Mouse (Mus musculus) stomach, postnatal 0 days (tissue): ENCODE data around the gene Dgcr2. TPM values are rescaled to one million over a fixed set of nuclear protein-coding genes. Genes with fewer than 3 reads are reported as not detected.

ENCODE experiments used
- ATAC-seq: fragments of 200-750 bp; cut with Nextera tagmentation; 2 replicates; pipeline ENCODE4 v1.8.0; 2017; ENCODE audit not compliant: low FRiP score, low TSS enrichment
- DNase-seq: peaks from one replicate; pipeline ENCODE4 v3.0.0-alpha.2; 2016; ENCODE audit warnings: low spot score
- H3K27ac ChIP-seq: fragments of 300-500 bp; sonication (generic); replicated peaks from 2 replicates; pipeline ENCODE4 v1.5.1; 2014; ENCODE audit warnings: mild to moderate bottlenecking, control low read depth
- H3K27me3 ChIP-seq: fragments of 300-500 bp; sonication (generic); 2 replicates; pipeline ENCODE4 v1.6.1; 2014; ENCODE audit warnings: low read length; ENCODE audit not compliant: control insufficient read depth, insufficient read depth
- H3K36me3 ChIP-seq: fragments of 300-500 bp; sonication (generic); 2 replicates; pipeline ENCODE4 v1.6.1; 2014; ENCODE audit warnings: low read length, mixed read lengths; ENCODE audit not compliant: control insufficient read depth, insufficient read depth
- H3K4me1 ChIP-seq: fragments of 300-500 bp; sonication (generic); replicated peaks from 2 replicates; pipeline ENCODE4 v1.6.1; 2014; ENCODE audit warnings: antibody characterized with exemption; ENCODE audit not compliant: control insufficient read depth, insufficient read depth
- H3K4me2 ChIP-seq: fragments of 300-500 bp; sonication (generic); replicated peaks from 2 replicates; pipeline ENCODE4 v1.6.1; 2014; ENCODE audit warnings: low read depth, mild to moderate bottlenecking, control low read depth, moderate library complexity
- H3K4me3 ChIP-seq: fragments of 300-500 bp; sonication (generic); 2 replicates; pipeline ENCODE4 v1.5.1; 2014; ENCODE audit warnings: low read depth, low read length, control low read depth
- H3K9ac ChIP-seq: fragments of 300-500 bp; sonication (generic); 2 replicates; pipeline ENCODE4 v1.6.1; 2014; ENCODE audit warnings: mild to moderate bottlenecking, low read length, control low read depth, mixed read lengths
- H3K9me3 ChIP-seq: fragments of 300-500 bp; sonication (generic); 2 replicates; pipeline ENCODE4 v1.6.1; 2016; ENCODE audit warnings: low read length; ENCODE audit not compliant: control insufficient read depth
- CTCF ChIP-seq: IDR thresholded peaks from 2 replicates; pipeline ENCODE4 v1.5.1; 2016; ENCODE audit warnings: antibody characterized with exemption, low read depth, mild to moderate bottlenecking, moderate library complexity
- EP300 ChIP-seq: optimal IDR thresholded peaks from 2 replicates; pipeline ENCODE3; 2016; ENCODE audit warnings: antibody characterized with exemption
- WGBS: fragments of 180-500 bp; shearing (Covaris S2); extraction: QIAGEN DNeasy Blood & Tissue Kit; methylation state at CpG from one replicate; pipeline ENCODE4 v1.1.7; 2014; 5-methylcytosine and 5-hydroxymethylcytosine counted together
- polyA plus RNA-seq: library from polyadenylated mRNA; unstranded; fragments of >200 nt; fragmentation: Nextera tagmentation; extraction: Ambion mirVana; gene quantifications from 2 replicates; pipeline ENCODE4 v1.2.1, GENCODE M21; 2015

Gene Dgcr2
- polyA plus RNA-seq, 1 experiment from 2014 or later, result 38.8 TPM

- no peak overlapping the region for H3K27ac ChIP-seq
- WGBS, result 74% methylated on average over 2 of the region's 2 CpGs
- ATAC-seq, result no peak
These were observed 71.9 kb downstream of the Dgcr2 start for GRCm38 (mm10) chr16:17826500-17826899.

DNA sequence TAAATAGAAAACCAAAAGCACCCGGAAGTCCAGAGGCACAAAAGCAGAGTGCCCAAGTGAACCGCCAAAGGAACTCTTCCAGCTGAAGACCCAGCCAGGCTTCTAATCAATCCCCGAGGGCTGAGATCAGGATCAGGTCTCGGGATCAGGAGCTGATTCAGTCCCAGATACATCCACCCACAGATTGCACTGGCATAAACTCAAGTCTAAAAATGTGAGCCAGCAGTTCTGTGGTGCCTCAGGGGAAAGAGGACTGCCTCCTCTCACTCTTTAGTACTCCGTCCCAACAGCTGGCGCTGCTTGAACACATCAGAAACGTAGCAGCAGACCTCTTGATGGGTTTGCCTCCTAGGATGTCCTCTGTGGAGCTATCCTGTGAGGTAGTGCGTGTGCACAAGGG lies 81.8 kb downstream of the Dgcr2 start:
- no peak for TF ChIP-seq EP300
- Histone ChIP-seq H3K27ac (no peak overlapping the region), H3K9me3 (no peaks in the 10 kb centered on the region), H3K27me3 (no peaks in the 10 kb centered on the region), H3K9ac (no peak overlapping the region), H3K4me1 (no peaks in the 10 kb centered on the region), H3K36me3 (no peaks in the 10 kb centered on the region), H3K4me2 (no peak overlapping the region), H3K4me3 (no peak overlapping the region)
- WGBS, result 76% methylated on average over 8 of the region's 8 CpGs
- DNase-seq (no peak), ATAC-seq (no peak)

More at GRCm38 (mm10) chr16:17826500-17826899, 71.9 kb downstream of the Dgcr2 start:
- no peak for DNase-seq
- TF ChIP-seq CTCF (no peak), EP300 (no peak)
- Histone ChIP-seq H3K9ac (no peak overlapping the region), H3K4me1 (no peaks in the 10 kb centered on the region), H3K4me2 (no peak overlapping the region), H3K9me3 (no peaks in the 10 kb centered on the region), H3K36me3 (no peaks in the 10 kb centered on the region), H3K27me3 (0 out of 2 replicates have a peak, but pooled peaks cover 3% of the 10 kb centered on the region), H3K4me3 (no peak overlapping the region)

DNA sequence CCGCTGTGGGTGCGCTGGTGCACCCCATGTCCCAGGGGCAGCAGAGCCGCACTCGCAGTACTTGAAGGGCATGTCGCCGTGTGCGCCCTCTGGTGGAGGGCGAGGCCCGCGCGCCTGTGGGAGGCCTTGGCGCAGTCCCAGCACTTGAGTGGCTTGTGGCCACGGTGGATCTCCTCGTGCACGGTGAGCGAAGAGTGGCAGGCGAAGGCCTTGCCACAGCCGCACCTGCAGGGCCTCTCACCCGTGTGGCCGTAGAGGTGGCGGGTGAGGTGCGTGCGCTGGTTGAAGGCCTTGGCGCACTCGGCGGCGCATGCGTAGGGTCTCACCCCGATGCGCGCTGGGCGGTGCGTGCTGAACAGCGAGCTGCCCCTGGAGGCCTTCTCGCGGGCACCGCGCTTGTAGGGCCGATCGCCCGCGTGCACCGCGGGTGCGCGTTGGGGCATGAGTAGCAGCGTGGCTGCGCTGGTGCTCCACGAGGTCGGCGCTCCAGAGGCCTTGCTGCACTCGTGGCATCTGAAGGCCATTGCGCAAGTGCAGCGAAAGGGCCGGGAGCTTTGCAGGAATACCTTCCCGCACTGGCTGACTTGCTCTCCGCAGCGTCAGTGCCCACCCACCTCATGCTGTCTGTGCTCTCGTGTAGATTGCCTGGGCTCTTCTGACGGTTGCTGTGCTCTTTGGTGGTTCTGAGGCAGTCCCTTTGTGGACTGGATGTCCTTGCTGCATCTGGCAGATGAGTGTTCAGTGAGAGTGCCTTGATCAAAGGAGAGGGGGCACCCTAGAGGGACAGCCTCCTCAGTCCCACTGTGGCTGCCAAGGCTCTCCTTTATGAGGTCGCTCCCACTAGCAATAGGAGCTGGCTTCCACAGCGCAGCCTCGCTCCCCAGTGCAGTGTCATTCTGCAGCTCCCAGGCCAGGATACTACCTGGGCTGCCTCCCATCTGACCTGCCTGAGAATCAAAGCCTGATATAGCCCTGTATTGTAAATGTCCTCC lies 82.7 kb downstream of the Dgcr2 start:
- Histone ChIP-seq H3K4me3 (peak overlapping the region; percentile 45), H3K27me3 (no peaks in the 10 kb centered on the region), H3K36me3 (no peaks in the 10 kb centered on the region), H3K9me3 (no peaks in the 10 kb centered on the region), H3K4me1 (no peaks in the 10 kb centered on the region), H3K9ac (peak overlapping the region; percentile 61), H3K4me2 (peak overlapping the region; percentile 76), H3K27ac (peak overlapping the region; percentile 56; the same call in 1 of the 2 replicates)
- peak; percentile 96 for TF ChIP-seq CTCF
- no peak for TF ChIP-seq EP300
- DNase-seq (peak; percentile 84), ATAC-seq (peak; percentile 78)
- 3% methylated on average over 59 of the region's 63 CpGs for WGBS

DNA sequence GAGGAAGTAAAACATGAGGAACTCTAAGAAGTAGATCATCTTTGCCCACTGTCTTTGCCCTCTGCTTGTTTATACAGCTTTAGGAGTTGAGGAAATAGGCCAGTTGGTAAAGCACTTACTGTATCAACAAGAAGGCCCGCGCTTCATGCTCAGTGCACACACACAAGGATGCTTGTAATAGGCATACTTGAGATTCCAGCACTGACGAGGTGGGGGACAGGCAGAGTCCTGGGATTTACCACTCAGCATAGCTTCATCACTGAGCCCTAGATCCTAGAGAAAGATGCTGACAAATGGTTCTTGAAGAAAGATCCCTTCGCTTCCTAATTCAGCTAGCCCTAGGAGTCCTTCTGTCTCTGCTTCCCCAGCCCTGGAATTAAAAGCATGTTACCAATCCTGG lies 85.2 kb downstream of the Dgcr2 start:
- no peak for TF ChIP-seq CTCF
- TF ChIP-seq EP300, result no peak
- H3K4me1 ChIP-seq, result no peaks in the 10 kb centered on the region
- WGBS, result 47% methylated on average over 4 of the region's 4 CpGs
- no peak overlapping the region for H3K9ac ChIP-seq
- H3K27ac ChIP-seq, result no peak overlapping the region
- no peaks in the 10 kb centered on the region for H3K27me3 ChIP-seq
- H3K4me3 ChIP-seq, result no peak overlapping the region
- H3K4me2 ChIP-seq, result no peak overlapping the region
- H3K9me3 ChIP-seq, result no peaks in the 10 kb centered on the region
- H3K36me3 ChIP-seq, result peaks cover 1% of the 10 kb centered on the region; the same call in 1 of the 2 replicates
- ATAC-seq, result no peak
- DNase-seq, result peak; percentile 9

DNA sequence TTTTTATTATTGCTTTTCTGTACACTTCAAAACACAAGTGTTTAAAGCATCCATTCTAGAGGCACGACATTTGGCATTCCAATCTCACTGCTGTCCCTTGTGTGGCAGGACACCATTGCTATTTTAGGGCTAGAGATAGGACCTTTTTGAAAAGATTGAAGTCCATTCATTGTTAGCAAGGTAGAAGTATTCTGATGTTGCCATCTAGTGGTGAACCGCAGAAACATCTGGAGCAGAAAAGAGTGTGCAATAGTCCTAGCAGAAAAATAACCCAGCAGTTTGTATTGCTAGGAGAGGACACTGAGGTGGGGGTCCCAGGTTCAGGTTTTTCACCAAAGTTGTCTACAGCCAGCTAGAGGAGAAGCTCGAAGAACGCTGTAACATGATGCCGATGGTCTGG lies 86.2 kb downstream of the Dgcr2 start:
- ATAC-seq (no peak), DNase-seq (peak; percentile 25)
- H3K4me3 ChIP-seq, result no peak overlapping the region
- H3K36me3 ChIP-seq, result peaks cover 4% of the 10 kb centered on the region; the same call in 1 of the 2 replicates
- no peak overlapping the region for H3K9ac ChIP-seq
- TF ChIP-seq EP300, result no peak
- peak; percentile 92 for TF ChIP-seq CTCF
- H3K9me3 ChIP-seq, result no peaks in the 10 kb centered on the region
- no peak overlapping the region for H3K4me2 ChIP-seq
- H3K27ac ChIP-seq, result no peak overlapping the region
- no peaks in the 10 kb centered on the region for H3K27me3 ChIP-seq
- H3K4me1 ChIP-seq, result 0 out of 2 replicates have a peak, but pooled peaks cover 1% of the 10 kb centered on the region
- WGBS, result 7% methylated on average over 5 of the region's 5 CpGs

DNA sequence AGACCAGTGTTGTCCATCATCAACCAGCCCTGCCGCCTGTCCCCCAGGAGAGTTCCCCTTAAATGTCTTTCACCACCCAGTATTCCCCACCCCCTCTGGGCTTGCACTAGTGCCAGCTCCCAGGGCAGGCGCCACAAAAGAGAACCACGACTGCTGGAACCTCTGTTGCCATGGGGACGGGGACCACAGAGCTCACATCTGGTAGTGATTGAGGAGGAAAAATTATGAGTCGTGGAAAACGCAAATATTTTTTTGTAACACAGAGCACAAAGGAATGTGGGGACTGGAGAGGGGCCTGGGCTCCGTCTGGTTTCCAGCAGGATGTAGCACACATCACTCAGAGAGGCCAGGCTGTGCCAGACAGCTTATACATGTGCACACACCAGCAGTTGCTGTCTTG lies 88.7 kb downstream of the Dgcr2 start:
- WGBS, result 26% methylated on average over 7 of the region's 7 CpGs
- TF ChIP-seq EP300 (no peak), CTCF (no peak)
- no peaks in the 10 kb centered on the region for H3K27me3 ChIP-seq
- no peak overlapping the region for H3K4me2 ChIP-seq
- DNase-seq (no peak), ATAC-seq (peak; percentile 43; the same call in 1 of the 2 replicates)
- no peak overlapping the region for H3K4me3 ChIP-seq
- H3K4me1 ChIP-seq, result 0 out of 2 replicates have a peak, but pooled peaks cover 5% of the 10 kb centered on the region
- no peaks in the 10 kb centered on the region for H3K9me3 ChIP-seq
- no peak overlapping the region for H3K9ac ChIP-seq
- H3K27ac ChIP-seq, result peak overlapping the region; percentile 56; the same call in 1 of the 2 replicates
- peaks cover 4% of the 10 kb centered on the region; the same call in 1 of the 2 replicates for H3K36me3 ChIP-seq
